Mouse (Mus musculus): Measurements from ENCODE around the gene Rhov.

GRCm38 (mm10) chr2:119320571-119320970 lies 49.5 kb upstream of the Rhov start:
- no peak for TF ChIP-seq CTCF (IDR thresholded peaks at IDR 0.05; ENCODE audit: low read depth, low read length)
- TF ChIP-seq POLR2A (IDR thresholded peaks at IDR 0.05; ENCODE audit: borderline replicate concordance, low read depth, low read length), result no peak
